Mouse (Mus musculus) thymus, adult 2 months (tissue): ENCODE results near the gene Wdr6.
"Not testable (repeated sequence)": the region's sequence is repeated elsewhere in the genome, so short reads cannot be mapped to it uniquely, and the experiment has no call there.

ENCODE experiments used
- CTCF ChIP-seq: fragments of 200-500 bp; IDR thresholded peaks from 2 replicates; pipeline ENCODE4 v1.5.1; 2012; ENCODE audit warnings: mild to moderate bottlenecking, control low read depth, low read length, moderate library complexity, borderline replicate concordance; ENCODE audit not compliant: control insufficient read depth, poor library complexity, insufficient read depth; ENCODE audit errors: extremely low read depth
- POLR2A ChIP-seq: fragments of 200-500 bp; IDR thresholded peaks from 2 replicates; pipeline ENCODE4 v1.6.1; 2012; ENCODE audit warnings: mild to moderate bottlenecking, low read length, control low read depth, moderate library complexity; ENCODE audit not compliant: control insufficient read depth, poor library complexity, insufficient read depth; ENCODE audit errors: extremely low read depth

DNA sequence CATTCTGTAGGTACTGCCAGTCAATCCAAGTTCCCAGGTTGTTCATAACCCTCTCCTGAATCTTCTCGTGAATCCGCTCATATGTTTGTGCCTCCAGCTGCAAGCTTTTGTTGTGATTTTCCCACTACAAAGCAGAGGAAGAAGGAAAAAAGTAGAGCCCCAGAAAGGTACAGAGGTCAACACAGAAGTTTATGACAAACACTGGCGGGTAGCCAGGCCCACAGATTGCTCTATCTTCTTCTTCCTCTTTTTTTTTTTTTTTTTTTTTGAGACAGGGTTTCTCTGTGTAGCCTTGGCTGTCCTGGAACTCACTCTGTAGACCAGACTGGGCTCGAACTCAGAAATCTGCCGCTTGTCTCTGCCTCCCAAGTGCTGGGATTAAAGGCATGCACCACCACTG is 29.4 kb upstream of the Wdr6 start:
- TF ChIP-seq POLR2A, CTCF: not testable (repeated sequence)
